Mouse (Mus musculus) erythroblast, embryonic 14.5 days (primary cell): ENCODE data around the gene Syt9. TPM values are rescaled to one million over a fixed set of nuclear protein-coding genes. Genes with fewer than 3 reads are reported as not detected.

Experiments used
- H3K27me3 ChIP-seq: 2 replicates; pipeline ENCODE4 v1.6.1; 2012; ENCODE audit warnings: inconsistent platforms; ENCODE audit not compliant: control insufficient read depth
- H3K36me3 ChIP-seq: 2 replicates; pipeline ENCODE4 v1.6.1; 2012; ENCODE audit warnings: mild to moderate bottlenecking, inconsistent platforms; ENCODE audit not compliant: control insufficient read depth
- H3K4me1 ChIP-seq: 2 replicates; pipeline ENCODE4 v1.6.1; 2012; ENCODE audit warnings: inconsistent platforms; ENCODE audit not compliant: control insufficient read depth
- H3K4me3 ChIP-seq: replicated peaks from 2 replicates; pipeline ENCODE3; 2012; ENCODE audit warnings: moderate library complexity, mild to moderate bottlenecking, inconsistent platforms
- H3K9me3 ChIP-seq: 2 replicates; pipeline ENCODE4 v1.6.1; 2012; ENCODE audit warnings: low read length, inconsistent platforms, mixed read lengths; ENCODE audit not compliant: control insufficient read depth
- GATA1 ChIP-seq: IDR thresholded peaks from 2 replicates; pipeline ENCODE4 v1.6.1; 2012; ENCODE audit warnings: low read length, inconsistent platforms, mixed read lengths
- TAL1 ChIP-seq: IDR thresholded peaks from 3 replicates; pipeline ENCODE4 v1.6.1; 2012; ENCODE audit warnings: low read length, inconsistent platforms, mixed read lengths
- polyA plus RNA-seq: library from polyadenylated mRNA; stranded (reverse); fragments of >175 nt; gene quantifications from 2 replicates; pipeline ENCODE4 v1.2.3, GENCODE M21; 2012

Gene Syt9
- polyA plus RNA-seq, 1 experiment = not detected

- TF ChIP-seq TAL1 = no peak
- no peak for TF ChIP-seq GATA1
- Histone ChIP-seq H3K4me3 (no peak overlapping the region), H3K9me3 (no peaks in the 10 kb centered on the region), H3K27me3 (no peaks in the 10 kb centered on the region), H3K4me1 (no peaks in the 10 kb centered on the region), H3K36me3 (no peaks in the 10 kb centered on the region)
Measured at GRCm38 (mm10) chr7:107495428-107495827, 124.9 kb downstream of the Syt9 start.

GRCm38 (mm10) chr7:107496923-107497322, 126.4 kb downstream of the Syt9 start:
- Histone ChIP-seq H3K4me1 (no peaks in the 10 kb centered on the region), H3K9me3 (no peaks in the 10 kb centered on the region), H3K4me3 (no peak overlapping the region), H3K27me3 (no peaks in the 10 kb centered on the region), H3K36me3 (no peaks in the 10 kb centered on the region)
- TF ChIP-seq TAL1 (no peak), GATA1 (no peak)

- no peaks in the 10 kb centered on the region for H3K9me3 ChIP-seq
- H3K4me1 ChIP-seq = no peaks in the 10 kb centered on the region
- no peak overlapping the region for H3K4me3 ChIP-seq
- no peaks in the 10 kb centered on the region for H3K36me3 ChIP-seq
- no peaks in the 10 kb centered on the region for H3K27me3 ChIP-seq
- TF ChIP-seq GATA1 (no peak), TAL1 (no peak)
Measured at GRCm38 (mm10) chr7:107500641-107501040, 130.1 kb downstream of the Syt9 start.

GRCm38 (mm10) chr7:107504761-107505712, 134.5 kb downstream of the Syt9 start:
- Histone ChIP-seq H3K27me3 (no peaks in the 10 kb centered on the region), H3K36me3 (no peaks in the 10 kb centered on the region), H3K9me3 (no peaks in the 10 kb centered on the region), H3K4me3 (no peak overlapping the region), H3K4me1 (no peaks in the 10 kb centered on the region)
- TF ChIP-seq GATA1 (no peak), TAL1 (no peak)

GRCm38 (mm10) chr7:107507920-107508319, 137.4 kb downstream of the Syt9 start:
- no peak overlapping the region for H3K4me3 ChIP-seq
- H3K27me3 ChIP-seq = no peaks in the 10 kb centered on the region
- H3K36me3 ChIP-seq = no peaks in the 10 kb centered on the region
- H3K4me1 ChIP-seq = no peaks in the 10 kb centered on the region
- no peaks in the 10 kb centered on the region for H3K9me3 ChIP-seq
- TF ChIP-seq GATA1 (no peak), TAL1 (no peak)

GRCm38 (mm10) chr7:107509740-107510139, 139.2 kb downstream of the Syt9 start:
- no peaks in the 10 kb centered on the region for H3K4me1 ChIP-seq
- no peaks in the 10 kb centered on the region for H3K27me3 ChIP-seq
- TF ChIP-seq GATA1 (no peak), TAL1 (no peak)
- H3K9me3 ChIP-seq = no peaks in the 10 kb centered on the region
- no peaks in the 10 kb centered on the region for H3K36me3 ChIP-seq
- H3K4me3 ChIP-seq = no peak overlapping the region

GRCm38 (mm10) chr7:107516704-107517410, 146.3 kb downstream of the Syt9 start:
- no peak for TF ChIP-seq GATA1
- TF ChIP-seq TAL1 = no peak
- no peaks in the 10 kb centered on the region for H3K36me3 ChIP-seq
- no peaks in the 10 kb centered on the region for H3K9me3 ChIP-seq
- H3K4me3 ChIP-seq = no peak overlapping the region
- H3K27me3 ChIP-seq = no peaks in the 10 kb centered on the region
- H3K4me1 ChIP-seq = no peaks in the 10 kb centered on the region

- TF ChIP-seq GATA1 = no peak
- TF ChIP-seq TAL1 = no peak
- no peaks in the 10 kb centered on the region for H3K9me3 ChIP-seq
- H3K4me1 ChIP-seq = no peaks in the 10 kb centered on the region
- no peak overlapping the region for H3K4me3 ChIP-seq
- H3K36me3 ChIP-seq = no peaks in the 10 kb centered on the region
- H3K27me3 ChIP-seq = no peaks in the 10 kb centered on the region
Measured at GRCm38 (mm10) chr7:107519256-107520025, 148.9 kb downstream of the Syt9 start.
